Mouse (Mus musculus) left cerebral cortex, adult 9 months (tissue): ENCODE data around the gene Egfl7.

Experiments used
- DNase-seq, 2 experiments: peaks; one replicate each; pipeline ENCODE4 v3.0.0; 2022; ENCODE audit warnings: low spot score in 2 of 2

Egfl7 gene

GRCm38 (mm10) chr2:26611054-26611453 lies 31.2 kb downstream of the Egfl7 start:
- no peak for DNase-seq

GRCm38 (mm10) chr2:26611896-26612295 lies 32.1 kb downstream of the Egfl7 start:
- DNase-seq: no peak

GRCm38 (mm10) chr2:26614903-26615302 lies 35.1 kb downstream of the Egfl7 start:
- no peak for DNase-seq

- no peak for DNase-seq
These were observed 35.8 kb downstream of the Egfl7 start for GRCm38 (mm10) chr2:26615459-26616124.

GRCm38 (mm10) chr2:26617331-26617730 lies 37.5 kb downstream of the Egfl7 start:
- no peak for DNase-seq

- DNase-seq: no peak
These were observed 38.1 kb downstream of the Egfl7 start for GRCm38 (mm10) chr2:26617928-26618327.

GRCm38 (mm10) chr2:26621246-26621645 lies 41.4 kb downstream of the Egfl7 start:
- no peak for DNase-seq

GRCm38 (mm10) chr2:26622984-26623383 lies 43.2 kb downstream of the Egfl7 start:
- no peak for DNase-seq

- DNase-seq: no peak
These were observed 45.6 kb downstream of the Egfl7 start for GRCm38 (mm10) chr2:26625419-26625818.

GRCm38 (mm10) chr2:26626081-26626480 lies 46.3 kb downstream of the Egfl7 start:
- DNase-seq: no peak

- DNase-seq: peak; percentile 62 to 87
These were observed 48.3 kb downstream of the Egfl7 start, which contains the start of gene Fam69b for GRCm38 (mm10) chr2:26627921-26628739. Fam69b (plus strand) TSS chr2:26628457.

- no peak for DNase-seq
These were observed 49.1 kb downstream of the Egfl7 start for GRCm38 (mm10) chr2:26628792-26629437.

- DNase-seq: no peak
These were observed 53.0 kb downstream of the Egfl7 start for GRCm38 (mm10) chr2:26632541-26633395.

GRCm38 (mm10) chr2:26633953-26634530 lies 54.2 kb downstream of the Egfl7 start:
- DNase-seq: no peak

- DNase-seq: no peak
These were observed 55.0 kb downstream of the Egfl7 start for GRCm38 (mm10) chr2:26634629-26635488.

- DNase-seq: no peak
These were observed 55.9 kb downstream of the Egfl7 start for GRCm38 (mm10) chr2:26635489-26636324.

GRCm38 (mm10) chr2:26636325-26636635 lies 56.5 kb downstream of the Egfl7 start:
- no peak for DNase-seq

GRCm38 (mm10) chr2:26637316-26637932 lies 57.6 kb downstream of the Egfl7 start:
- DNase-seq: no peak

GRCm38 (mm10) chr2:26638039-26638438 lies 58.2 kb downstream of the Egfl7 start:
- no peak for DNase-seq
